Mouse (Mus musculus) embryo, embryonic 11.5 days (tissue): ENCODE data around the gene Epha6.
"Not testable (repeated sequence)": the region's sequence is repeated elsewhere in the genome, so short reads cannot be mapped to it uniquely, and the experiment has no call there.

Source experiments
- DNase-seq: peaks from one replicate; pipeline ENCODE4 v3.0.0-alpha.2; 2012; ENCODE audit warnings: low read depth, low spot score

The Epha6 gene

GRCm38 (mm10) chr16:59969816-59970215, 635.5 kb downstream of the Epha6 start:
- no peak for DNase-seq

- no peak for DNase-seq
Observed at GRCm38 (mm10) chr16:59955731-59956130, 649.6 kb downstream of the Epha6 start.

- no peak for DNase-seq
Observed at GRCm38 (mm10) chr16:59923696-59924095, 681.6 kb downstream of the Epha6 start.

- DNase-seq, result no peak
Observed at GRCm38 (mm10) chr16:59880073-59880472, 725.3 kb downstream of the Epha6 start.

GRCm38 (mm10) chr16:59871792-59872191, 733.5 kb downstream of the Epha6 start:
- no peak for DNase-seq

- DNase-seq, result no peak
Observed at GRCm38 (mm10) chr16:59854160-59854717, 751.1 kb downstream of the Epha6 start.

GRCm38 (mm10) chr16:59852689-59853088, 752.6 kb downstream of the Epha6 start:
- DNase-seq, result no peak

- DNase-seq, result peak; percentile 16
Observed at GRCm38 (mm10) chr16:59846574-59846973, 758.8 kb downstream of the Epha6 start.

- DNase-seq, result no peak
Observed at GRCm38 (mm10) chr16:59836778-59837177, 768.6 kb downstream of the Epha6 start.

GRCm38 (mm10) chr16:59836304-59836703, 769.0 kb downstream of the Epha6 start:
- DNase-seq, result no peak

GRCm38 (mm10) chr16:59832468-59832867, 772.9 kb downstream of the Epha6 start:
- DNase-seq, result no peak

GRCm38 (mm10) chr16:59829655-59830054, 775.7 kb downstream of the Epha6 start:
- DNase-seq, result no peak

- DNase-seq, result not testable (repeated sequence)
Observed at GRCm38 (mm10) chr16:59799790-59800189, 805.5 kb downstream of the Epha6 start.

GRCm38 (mm10) chr16:59772297-59772696, 833.0 kb downstream of the Epha6 start:
- no peak for DNase-seq

GRCm38 (mm10) chr16:59770421-59770820, 834.9 kb downstream of the Epha6 start:
- DNase-seq, result no peak

- DNase-seq, result no peak
Observed at GRCm38 (mm10) chr16:59769936-59770335, 835.4 kb downstream of the Epha6 start.

- no peak for DNase-seq
Observed at GRCm38 (mm10) chr16:59760875-59761274, 844.5 kb downstream of the Epha6 start.

GRCm38 (mm10) chr16:59750905-59751304, 854.4 kb downstream of the Epha6 start:
- no peak for DNase-seq

- no peak for DNase-seq
Observed at GRCm38 (mm10) chr16:59743669-59744068, 861.7 kb downstream of the Epha6 start.

- DNase-seq, result no peak
Observed at GRCm38 (mm10) chr16:59715524-59715923, 889.8 kb downstream of the Epha6 start.

GRCm38 (mm10) chr16:59693230-59693629, 912.1 kb downstream of the Epha6 start:
- DNase-seq, result no peak

GRCm38 (mm10) chr16:59689120-59689519, 916.2 kb downstream of the Epha6 start:
- no peak for DNase-seq

GRCm38 (mm10) chr16:59685135-59685534, 920.2 kb downstream of the Epha6 start:
- DNase-seq, result no peak

- peak; percentile 73 for DNase-seq
Observed at GRCm38 (mm10) chr16:59683434-59683833, 921.9 kb downstream of the Epha6 start.
